Comparison of ENCODE assay signal across 20 mouse cellular contexts in genomic region chr6:116131771-116132170, GRCm38 (mm10).
A peak's percentile ranks its signal among the peaks of the same experiment; 100 is the strongest.
DNase-seq lines count a peak whose midpoint lies in the region; ATAC-seq and TF ChIP-seq lines count a peak whose summit lies in the region.
"Had no signal": no experiment of that assay in that cellular context is flagged by ENCODE, and none has a peak within 500 bp of the region (broad histone marks: within the 10 kb centered on the region; RNA-seq: fewer than 3 reads in every experiment).

No protein-coding gene starts in this region.

- ATAC-seq in activated CD4-positive, CD25-positive, alpha-beta regulatory T cell, adult 4 months = peak; percentile 23
- ATAC-seq in granulocyte monocyte progenitor cell, adult 5-6 weeks (replicated peaks; ENCODE audit: poor library complexity, severe bottlenecking) = peak; percentile 63
- ATAC-seq in megakaryocyte progenitor cell, adult 5-6 weeks (replicated peaks; ENCODE audit: poor library complexity) = peak; percentile 42
- ATAC-seq: forebrain, embryonic 16.5 days; intestine, postnatal 0 days; Patski had no signal

- no peaks in the 10 kb centered on the region; the same call in 1 of the 2 replicates for H3K4me1 ChIP-seq in bone marrow, adult 2 months (ENCODE audit: control insufficient read depth, insufficient read depth, low read length)
- H3K4me1 ChIP-seq: embryonic facial prominence, embryonic 12.5 days; forebrain, embryonic 12.5 days; heart, embryonic 12.5 days; hindbrain, embryonic 15.5 days had no signal

- TF ChIP-seq POLR2A in bone marrow, adult 2 months (IDR thresholded peaks at IDR 0.05; ENCODE audit: borderline replicate concordance, control insufficient read depth, low read depth, low read length) = no peak

- H3K27ac ChIP-seq in bone marrow, adult 2 months (ENCODE audit: control insufficient read depth, insufficient read depth, low read depth, low read length, poor library complexity) = no peak overlapping the region
- H3K27ac ChIP-seq: embryonic facial prominence, embryonic 12.5 days; forebrain, embryonic 12.5 days; hindbrain, embryonic 15.5 days had no signal

- no peak for DNase-seq in c-Kit-positive CD71-positive TER-119-positive erythroid progenitor cells, embryonic 14.5 days (ENCODE audit: low spot score)
- no peak for DNase-seq in layer of hippocampus, postnatal 25 days (ENCODE audit: extremely low spot score in 1 of 2, low spot score in 1 of 2)
- DNase-seq in kidney, postnatal 10 days = no peak
- DNase-seq: adrenal gland, adult 8-10 months; adrenal gland, postnatal 36 days; cerebellum, adult 2 months; cerebellum, postnatal 10 days; embryo, embryonic 11 days; gastrocnemius, postnatal 14 days had no signal

- H3K4me3 ChIP-seq in bone marrow, adult 2 months (replicated peaks; ENCODE audit: control insufficient read depth, low read depth, low read length) = peak overlapping the region; percentile 67
- H3K4me3 ChIP-seq: embryonic facial prominence, embryonic 12.5 days; forebrain, embryonic 12.5 days; heart, embryonic 12.5 days; hindbrain, embryonic 15.5 days had no signal

- WGBS in bone marrow, adult 2 months = 37% methylated on average over 1 of the region's 1 CpGs

- no peak for TF ChIP-seq CTCF in bone marrow, adult 2 months (IDR thresholded peaks at IDR 0.05; ENCODE audit: control insufficient read depth, insufficient read depth, low read length)
